Mouse (Mus musculus) spleen, postnatal 36 days (tissue): ENCODE data around the gene Map3k5.

Experiments used
- DNase-seq, 2 experiments: peaks; one replicate each; pipeline ENCODE4 v3.0.0; 2022; ENCODE audit warnings: low spot score in 2 of 2, mixed read lengths in 1 of 2

The Map3k5 gene

DNA sequence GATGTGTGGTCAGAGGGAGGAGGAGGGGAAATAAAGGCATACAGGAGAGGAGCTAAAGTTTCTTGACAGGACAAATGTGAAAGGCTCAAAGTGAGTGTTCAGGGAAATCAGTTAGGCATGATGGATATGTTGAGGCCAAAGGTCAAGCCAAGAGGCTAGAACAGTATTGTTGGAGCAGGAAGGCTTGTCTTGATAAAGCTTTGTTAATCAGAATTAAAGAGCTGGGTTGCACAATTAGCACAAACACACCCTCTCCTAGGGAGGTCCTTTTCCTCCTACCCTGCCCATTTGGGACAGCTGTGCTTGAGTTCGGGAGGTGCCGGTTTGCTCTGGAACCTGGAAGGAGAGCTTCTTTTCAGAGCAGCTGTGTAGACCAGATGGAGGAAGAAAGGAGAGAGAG lies 219.2 kb downstream of the Map3k5 start:
- no peak for DNase-seq

DNA sequence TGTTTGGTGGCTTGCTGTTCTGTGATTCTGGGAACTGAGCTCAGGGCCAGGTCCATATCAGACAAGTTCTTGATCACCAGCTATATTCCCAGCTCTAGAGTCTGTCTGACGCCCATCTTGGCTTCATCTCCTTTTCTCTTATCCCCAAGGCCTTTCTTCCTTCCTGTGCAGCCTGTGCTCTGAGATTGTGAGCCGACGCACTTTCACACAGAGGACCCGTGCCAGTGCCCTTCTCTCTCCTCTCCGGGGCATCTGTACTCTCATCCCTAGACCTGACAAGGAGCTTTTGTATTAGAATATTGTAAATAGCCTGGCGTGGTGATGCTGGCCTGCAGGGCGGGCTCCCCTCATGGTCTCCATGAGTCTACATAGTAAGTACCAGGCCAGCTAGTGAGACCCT lies 221.1 kb downstream of the Map3k5 start:
- no peak for DNase-seq

DNA sequence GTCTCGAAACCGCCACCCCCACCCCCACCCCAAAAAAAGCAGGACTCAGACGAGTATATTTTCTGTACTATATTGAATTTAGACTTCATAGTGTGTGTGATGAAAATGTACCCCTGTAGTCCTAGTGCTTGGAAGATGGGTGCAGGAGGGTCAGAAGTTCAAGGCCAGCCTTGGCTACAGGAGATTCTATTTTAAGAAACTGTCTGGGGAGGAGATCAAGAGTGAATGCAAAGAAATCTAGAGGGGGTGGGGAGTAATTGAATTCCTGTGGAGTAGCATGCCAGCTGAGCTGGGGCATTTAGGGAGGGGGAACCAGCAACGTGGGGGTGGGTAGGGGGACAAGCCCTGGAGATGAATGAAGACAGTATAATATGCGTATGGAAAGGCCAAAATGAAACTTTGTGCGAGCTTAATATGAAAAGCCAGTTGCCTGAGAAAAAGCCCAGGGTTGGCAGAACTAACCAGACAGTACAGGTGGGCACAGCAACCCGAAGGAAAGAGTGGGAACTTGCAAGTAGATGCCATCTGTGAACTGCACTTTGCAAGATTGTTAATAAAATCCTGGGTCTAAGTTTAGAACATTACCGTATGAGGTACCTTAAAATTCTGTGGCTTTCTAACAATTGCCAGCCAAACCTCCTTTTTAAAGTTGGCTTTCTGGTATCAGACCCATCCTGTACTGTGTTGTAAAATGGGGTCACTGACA lies 222.9 kb downstream of the Map3k5 start:
- no peak for DNase-seq

DNA sequence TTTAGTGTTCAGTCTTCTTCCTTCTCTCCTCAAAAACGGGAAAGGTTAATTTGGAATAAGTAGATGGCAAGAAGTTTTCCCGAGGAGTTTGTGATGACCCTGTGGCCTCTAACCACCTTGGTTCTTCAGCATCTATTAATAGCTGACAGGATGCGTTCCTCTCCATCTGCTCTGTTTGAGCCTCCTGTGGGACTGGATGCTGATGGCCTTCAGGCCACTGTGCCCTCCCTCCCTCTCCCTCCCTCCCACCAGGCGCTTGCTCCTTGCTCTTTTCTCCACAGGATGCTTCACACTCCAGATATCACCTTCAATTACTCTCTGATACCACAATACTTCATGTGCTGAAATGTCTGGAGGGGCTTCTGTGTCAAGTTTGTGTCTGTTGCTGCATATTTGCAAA lies 224.5 kb downstream of the Map3k5 start:
- no peak for DNase-seq

DNA sequence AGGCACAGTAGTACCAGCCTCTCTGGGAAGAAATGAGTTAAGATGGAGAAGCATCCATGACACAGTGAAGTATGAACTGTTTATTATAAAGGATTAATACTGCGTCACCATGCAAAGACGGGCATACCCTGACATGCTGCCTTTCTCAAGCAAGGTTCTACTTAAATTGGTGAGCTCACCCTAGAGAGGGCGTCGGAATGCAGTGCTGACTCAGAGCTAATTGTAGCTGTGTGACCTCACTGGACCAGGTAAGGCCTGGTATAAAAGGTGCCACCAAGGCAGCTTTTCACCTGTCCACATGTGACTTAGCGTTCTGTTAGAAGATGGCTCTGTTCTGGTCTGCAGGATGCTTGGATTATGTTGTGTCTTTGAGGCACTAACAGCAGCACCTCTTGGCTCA lies 225.0 kb downstream of the Map3k5 start:
- no peak for DNase-seq

DNA sequence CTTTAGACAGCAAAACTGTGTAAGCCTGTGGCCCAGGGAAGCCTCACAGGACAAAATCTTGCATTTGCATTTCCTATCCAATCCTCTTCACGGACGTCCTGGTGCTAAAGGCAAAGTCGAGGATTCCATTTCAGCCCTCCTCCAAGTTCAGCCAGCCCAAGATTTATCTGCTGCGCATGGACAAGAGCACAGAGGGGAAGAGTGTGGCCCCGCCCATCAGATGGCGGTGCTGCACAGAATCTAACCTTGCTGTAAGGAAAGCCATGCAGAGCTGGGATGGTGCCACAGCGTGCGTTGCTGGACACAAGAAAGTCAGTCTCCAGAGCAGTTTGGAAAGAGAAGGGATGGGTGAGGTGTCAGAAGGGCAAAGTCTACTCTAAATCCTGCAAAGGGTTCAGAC lies 226.6 kb downstream of the Map3k5 start:
- no peak for DNase-seq

DNA sequence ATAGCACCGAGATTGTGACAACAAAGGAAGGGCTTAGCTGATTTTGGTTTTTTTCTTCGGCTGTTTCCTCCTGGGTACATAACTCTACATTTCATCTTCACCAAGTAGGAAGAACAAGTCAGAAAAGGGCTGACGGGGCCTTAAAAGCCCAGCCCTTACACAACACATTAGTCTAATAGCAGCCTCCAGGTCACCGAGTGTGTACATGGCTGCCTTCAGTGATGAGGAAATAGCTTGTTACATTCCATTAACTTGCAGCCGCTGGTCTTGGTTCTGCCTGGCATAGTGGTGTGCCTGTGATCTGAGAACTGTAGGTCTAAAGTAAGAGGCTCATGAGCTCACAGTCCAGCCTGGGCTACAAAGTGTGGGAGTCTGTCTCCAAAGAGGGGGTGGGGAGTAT lies 230.5 kb downstream of the Map3k5 start:
- no peak for DNase-seq

DNA sequence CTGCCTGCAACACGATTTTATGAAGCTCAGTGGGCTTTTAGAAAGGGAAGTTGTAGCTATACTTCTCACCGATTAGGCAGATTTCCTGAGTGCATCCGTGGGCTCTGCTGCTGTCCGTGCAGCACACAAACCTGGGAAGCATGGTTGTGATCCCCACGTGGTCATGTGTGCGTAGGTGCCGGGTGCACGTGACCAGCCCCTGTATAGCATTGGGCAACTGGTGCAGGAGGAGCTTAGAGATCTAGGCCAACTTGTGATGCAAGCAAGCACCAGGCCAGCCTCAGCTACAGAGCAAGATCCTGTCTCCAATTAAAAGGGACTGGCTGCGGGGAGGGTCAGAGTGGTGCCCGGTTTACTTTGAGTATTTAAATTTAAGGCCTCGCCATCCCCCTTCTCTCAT lies 232.5 kb downstream of the Map3k5 start:
- no peak for DNase-seq

DNA sequence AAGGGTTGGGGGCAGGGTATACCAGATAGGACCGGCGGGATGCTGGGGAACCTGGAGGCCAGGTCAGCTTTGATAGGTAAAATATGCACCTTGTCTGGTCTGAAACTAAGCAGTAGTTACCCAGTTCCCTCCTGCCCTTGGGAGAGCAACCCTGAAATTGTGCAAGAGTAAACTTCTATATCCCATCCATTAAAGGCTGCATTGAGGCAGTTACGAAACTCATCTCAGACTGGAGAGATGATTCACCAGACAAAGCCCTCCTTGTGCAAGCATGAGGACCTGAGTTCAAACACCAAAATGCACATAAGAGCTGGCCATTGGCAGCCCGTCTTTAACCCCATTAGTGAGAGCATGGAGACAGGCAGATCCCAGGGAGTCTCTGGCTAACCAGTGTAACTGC lies 233.2 kb downstream of the Map3k5 start:
- no peak for DNase-seq

DNA sequence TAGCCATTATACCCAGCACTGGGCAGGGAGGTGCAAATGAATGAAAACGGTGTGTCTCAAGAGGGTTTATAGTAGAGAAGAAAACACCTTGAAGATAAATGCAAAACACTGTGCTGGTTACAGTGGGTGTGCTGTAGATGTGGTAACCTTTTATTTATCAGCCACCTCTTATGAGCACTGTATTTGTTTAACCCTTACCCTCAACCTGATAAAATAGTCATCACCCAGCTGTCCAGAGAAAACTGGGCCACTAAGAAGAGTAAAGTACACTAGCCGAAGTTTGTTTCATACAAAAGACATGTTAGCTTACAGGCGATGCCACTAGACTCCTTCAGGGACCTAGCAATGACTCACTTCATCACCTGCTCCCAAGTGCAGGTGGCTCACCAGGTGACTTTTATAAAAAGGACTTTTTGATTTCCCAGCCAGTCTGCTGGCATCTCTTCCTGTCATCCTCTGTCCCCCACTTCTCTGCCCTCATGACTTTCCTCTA lies 235.0 kb downstream of the Map3k5 start:
- no peak for DNase-seq

DNA sequence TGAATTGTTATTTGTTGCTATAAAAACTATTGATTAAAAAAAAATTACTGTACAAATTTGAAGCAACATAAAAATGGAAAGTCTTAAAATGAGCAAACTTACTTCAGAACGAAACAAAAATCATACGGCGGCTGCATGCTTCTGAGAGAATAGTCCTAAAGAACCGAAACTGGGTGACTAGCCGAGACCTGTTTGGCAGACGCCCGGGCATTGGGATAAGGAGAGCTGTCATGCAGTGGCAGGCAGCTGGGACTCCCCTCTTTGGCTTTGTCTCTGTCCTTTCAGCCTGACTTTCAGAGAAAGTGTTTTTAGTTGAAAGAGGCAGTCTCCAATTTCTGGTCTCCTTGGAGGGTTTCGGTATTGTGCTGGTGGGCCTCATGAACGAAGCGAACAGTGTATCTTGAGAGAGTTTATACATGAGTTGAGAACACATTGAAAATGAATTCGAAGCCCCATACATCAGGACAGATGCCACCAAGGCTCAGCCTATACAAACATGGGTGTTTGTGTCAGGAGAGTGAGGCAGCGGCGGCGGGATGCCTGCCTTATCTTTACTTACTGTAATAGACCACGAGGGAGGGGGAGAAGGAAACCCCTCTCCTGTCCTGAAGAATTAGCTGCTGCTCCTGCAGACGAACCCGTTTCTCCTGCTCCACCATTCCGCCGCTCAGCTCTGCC lies 235.8 kb downstream of the Map3k5 start:
- DNase-seq = no peak

DNA sequence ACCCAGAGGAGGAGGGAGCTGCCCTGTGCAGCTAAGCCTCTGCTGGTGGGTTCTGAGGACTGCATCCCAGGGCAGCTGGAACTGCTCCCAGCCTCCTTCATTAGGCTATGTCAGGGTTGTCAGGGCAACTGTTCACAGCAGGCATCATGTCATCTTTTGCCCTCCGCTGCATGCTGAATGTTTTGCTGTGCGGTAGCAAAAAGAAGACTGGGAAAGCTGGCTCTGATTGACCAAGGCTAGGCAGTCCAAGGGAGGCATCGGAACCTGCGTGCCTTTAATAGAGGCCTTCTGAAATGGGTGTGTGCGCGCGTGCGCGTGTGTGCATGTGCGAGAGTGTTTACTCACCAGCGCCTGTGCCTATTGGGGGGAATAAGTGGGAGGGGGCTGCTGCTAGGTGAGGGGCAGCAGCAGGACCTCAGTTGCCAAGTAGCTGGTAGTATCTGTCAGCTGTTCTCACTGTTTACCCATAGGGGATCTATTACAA lies 236.4 kb downstream of the Map3k5 start:
- DNase-seq = no peak

DNA sequence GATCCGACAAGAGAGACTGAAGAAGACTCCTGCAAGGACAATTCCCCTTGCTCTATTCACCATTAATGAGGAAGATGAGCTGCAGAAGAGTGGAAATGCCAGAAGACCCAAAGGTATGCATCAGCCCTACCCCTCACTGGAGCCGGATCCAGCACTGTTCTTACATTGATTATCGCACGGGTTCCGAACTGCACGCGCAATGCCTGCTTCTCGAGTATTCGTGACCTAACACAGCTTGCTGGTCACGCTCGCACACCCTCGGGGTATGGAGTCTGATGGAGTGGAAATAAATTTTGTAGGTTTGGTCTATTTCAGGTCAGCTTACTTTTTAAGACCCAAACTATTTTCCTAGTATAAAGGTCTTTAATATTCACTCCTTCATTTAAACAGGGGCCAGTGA lies 236.9 kb downstream of the Map3k5 start:
- no peak for DNase-seq

DNA sequence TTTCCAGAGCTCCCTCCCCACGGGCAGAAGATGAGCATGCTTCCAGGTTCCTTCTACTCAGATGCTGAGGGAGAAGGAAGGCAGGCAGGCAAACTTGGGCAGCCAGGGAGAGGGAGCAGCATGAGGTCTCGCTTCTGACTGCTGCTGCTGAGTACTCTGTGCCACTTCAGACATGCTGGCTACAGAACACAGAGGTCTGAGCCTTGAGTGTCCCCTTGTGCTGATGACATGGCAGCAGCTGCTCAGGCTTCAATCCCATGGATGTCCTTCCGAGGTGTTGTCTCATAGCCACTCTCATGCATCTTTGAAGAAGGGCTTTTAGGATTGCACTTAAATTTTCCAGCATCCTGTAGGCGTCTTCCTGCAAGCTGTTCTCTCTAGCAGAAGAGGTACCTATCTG lies 237.5 kb downstream of the Map3k5 start:
- DNase-seq = no peak

DNA sequence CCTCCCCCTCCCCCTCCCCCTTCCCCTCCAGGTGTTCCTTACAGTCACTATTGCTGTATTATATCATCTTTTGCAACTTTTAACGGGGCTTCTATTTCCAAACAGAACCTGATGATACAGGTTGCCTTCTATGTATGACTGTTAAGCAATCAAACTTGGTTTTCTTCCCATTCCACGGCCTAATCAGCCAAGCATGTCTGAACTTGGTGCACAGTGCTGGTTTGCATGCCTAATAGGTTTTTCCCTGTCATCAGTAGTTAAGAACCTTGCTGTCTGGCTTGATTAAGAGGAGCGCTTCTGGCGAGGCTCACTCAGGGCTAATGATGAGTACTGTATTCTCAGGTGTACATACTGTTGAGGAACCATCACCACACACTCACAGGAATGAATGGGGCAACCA lies 239.5 kb downstream of the Map3k5 start:
- no peak for DNase-seq

DNA sequence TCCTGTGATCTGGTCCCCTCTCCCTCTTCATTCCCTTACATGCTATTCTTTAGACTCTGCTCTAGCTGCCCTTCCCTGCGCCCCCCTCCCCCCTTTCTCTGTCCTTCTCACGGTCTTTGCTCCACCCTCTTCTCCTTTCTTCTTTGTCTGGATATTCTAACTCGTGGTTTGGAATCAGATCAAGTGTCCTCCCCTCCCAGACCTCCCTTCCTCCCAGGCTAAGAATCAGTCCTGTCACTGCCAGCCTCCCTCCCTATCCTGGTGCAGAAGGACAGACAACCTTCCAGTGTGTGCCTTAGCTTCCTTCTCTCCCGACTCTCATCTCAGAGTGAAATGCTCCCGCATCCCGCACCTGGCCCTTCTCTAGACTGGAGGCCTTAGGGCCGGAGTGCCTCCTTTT lies 241.8 kb downstream of the Map3k5 start:
- DNase-seq = no peak

DNA sequence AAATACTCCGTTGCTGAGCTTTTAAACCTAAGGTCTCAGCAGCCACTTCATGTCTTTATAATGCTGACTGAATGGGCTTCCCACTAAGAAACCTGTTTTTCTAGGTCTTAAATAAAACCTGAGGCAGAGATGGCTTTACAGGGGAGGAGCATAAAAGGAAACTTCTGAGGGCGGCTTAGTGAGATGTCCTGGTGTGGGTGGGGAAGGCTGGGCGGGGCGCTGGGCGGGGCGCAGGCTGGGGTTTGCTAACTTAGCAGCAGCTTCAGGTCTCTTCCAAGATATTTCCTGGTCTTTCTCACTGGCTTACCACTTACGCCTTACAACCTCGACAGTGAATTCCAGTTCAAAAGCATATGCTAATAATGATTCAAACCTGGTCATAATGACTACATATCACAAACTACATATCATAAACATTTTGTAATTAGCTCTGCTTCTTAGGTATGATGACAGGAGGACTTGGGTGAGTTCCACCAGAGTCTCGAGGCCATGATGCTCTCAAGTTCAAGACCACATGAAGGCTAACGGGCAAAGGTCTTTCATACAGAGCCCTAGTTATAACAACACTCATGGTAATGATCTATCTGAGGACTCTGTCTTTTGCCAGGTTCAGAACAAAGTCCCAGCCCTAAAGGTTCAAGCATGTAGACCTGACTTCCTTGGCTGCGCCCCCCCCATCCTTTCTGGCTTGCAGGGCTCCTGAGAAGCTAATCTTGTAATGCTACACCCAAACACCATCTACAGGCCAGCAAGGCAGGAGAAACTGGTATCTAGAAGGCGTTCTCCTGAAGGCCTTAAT lies 244.7 kb downstream of the Map3k5 start:
- no peak for DNase-seq

DNA sequence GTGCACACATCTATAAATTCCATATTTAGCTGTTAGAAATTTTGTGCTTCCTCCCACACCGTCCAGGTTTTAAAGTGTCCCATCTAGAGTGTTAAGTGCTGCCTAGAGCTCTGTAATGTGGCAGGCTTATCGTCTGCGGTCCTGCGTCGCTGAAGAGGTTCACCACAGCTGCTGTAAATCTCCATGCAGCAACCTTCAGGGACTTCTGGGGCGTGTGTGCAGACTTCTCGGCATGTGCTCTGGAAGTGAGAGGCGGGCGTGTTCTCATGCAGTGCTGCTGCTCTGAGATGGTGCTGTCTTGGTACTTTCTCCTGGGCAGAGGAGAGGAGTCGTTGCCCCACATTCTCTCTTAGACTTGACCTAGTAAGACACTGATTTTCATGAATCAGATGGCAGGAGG lies 246.9 kb downstream of the Map3k5 start:
- DNase-seq = no peak

DNA sequence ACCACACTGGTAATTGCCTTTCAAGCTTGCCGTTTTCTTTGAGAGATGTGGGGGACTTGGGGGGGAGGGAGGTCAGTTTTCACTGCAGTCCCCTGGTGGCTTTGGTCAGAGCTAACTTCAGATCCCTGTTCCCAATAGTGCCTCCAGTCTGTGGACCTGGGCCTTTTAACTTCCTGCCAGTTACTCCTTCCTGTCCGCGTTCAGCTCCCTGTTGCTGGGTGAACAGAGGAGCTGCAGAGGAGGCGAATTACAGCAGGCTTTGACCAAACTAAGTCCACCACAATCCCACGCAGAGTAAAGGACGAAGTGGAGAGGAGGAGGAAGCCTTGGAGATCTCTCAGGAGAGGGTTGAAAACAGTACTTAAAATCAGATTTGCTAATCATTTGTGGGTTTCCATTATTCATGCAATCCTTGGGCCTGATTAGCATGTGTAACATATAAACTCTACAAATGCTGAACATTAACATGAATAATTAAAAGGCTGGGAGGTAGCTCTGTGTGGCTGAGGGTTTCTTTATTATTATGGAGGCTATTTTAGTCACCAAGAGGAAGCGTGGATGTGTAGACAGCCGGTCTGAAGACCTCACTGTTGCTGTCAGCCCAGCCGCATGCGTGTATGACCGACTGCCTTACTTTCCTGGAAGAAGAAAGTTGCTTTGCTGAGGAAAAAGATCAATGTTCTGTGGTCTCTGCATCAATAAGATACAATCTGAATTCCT lies 247.6 kb downstream of the Map3k5 start:
- DNase-seq = no peak

DNA sequence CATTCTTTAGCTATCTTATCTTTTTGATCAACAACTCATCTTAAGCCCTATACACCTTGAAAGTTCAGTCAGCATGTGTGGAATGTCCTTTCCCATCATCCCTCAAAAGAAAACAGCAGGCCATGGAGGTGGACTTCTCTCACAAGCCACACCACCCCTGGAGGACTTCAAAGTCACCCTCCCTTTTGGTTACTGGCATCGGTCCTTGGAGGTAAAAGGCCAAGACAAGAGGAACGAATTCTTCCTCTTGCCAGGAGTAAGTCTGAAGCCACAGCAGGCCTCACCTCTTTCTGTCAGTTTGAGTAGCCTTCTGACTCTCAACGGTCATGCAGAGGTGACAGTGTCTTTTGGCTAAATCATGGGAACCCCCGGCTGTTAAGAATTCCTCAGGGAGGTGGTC lies 250.1 kb downstream of the Map3k5 start:
- no peak for DNase-seq

DNA sequence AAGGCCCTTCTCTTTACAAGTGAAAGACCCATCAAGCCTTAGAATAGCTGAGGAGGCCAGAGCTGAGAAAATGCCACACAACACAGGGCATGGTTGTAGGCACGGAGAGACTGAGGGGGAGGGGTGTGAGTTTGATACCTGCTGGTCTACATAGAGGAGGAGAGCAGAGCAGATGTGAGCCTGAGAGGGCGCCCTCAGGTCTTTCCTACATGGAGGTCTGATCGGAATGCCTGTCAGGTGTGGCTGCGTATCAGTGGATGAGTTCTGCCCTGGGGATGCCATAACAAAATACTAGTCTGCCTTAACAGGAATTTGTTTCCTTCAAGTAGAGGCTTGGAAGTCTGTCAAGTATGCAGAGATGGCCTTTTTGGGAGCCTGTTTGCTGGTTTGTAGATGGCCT lies 251.0 kb downstream of the Map3k5 start:
- no peak for DNase-seq

DNA sequence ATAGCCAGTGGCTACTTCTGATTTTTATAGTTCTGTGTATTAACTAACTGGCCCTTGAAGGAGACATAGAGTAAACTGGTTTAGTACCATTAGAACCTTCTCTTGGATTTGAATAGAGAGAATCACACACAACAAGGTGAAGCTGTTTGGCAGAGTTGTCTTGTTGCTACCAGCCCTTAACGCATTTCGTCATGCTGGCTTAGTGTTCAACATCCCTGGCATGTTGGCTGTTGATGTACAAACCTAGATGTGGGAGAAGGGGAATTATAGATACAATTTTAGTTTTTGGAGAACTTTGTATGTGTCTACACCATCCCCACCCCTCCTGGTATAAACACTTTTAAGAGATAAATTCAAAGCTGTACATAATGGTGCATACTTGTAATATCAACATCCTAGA lies 251.5 kb downstream of the Map3k5 start:
- DNase-seq = no peak
